Mouse (Mus musculus) brain, embryonic 14.5 days (tissue): ENCODE measurements around the gene Ryk.

Experiments
- CTCF ChIP-seq: fragments of 200-500 bp; IDR thresholded peaks from 2 replicates; pipeline ENCODE4 v1.5.1; 2012; ENCODE audit warnings: inconsistent platforms, mild to moderate bottlenecking, moderate library complexity, borderline replicate concordance; ENCODE audit not compliant: insufficient read depth, insufficient read length; ENCODE audit errors: extremely low read depth
- POLR2A ChIP-seq: fragments of 200-500 bp; IDR thresholded peaks from 2 replicates; pipeline ENCODE4 v1.6.1; 2012; ENCODE audit warnings: mild to moderate bottlenecking, inconsistent platforms, borderline replicate concordance; ENCODE audit not compliant: poor library complexity, insufficient read depth, insufficient read length, severe bottlenecking; ENCODE audit errors: extremely low read depth

DNA sequence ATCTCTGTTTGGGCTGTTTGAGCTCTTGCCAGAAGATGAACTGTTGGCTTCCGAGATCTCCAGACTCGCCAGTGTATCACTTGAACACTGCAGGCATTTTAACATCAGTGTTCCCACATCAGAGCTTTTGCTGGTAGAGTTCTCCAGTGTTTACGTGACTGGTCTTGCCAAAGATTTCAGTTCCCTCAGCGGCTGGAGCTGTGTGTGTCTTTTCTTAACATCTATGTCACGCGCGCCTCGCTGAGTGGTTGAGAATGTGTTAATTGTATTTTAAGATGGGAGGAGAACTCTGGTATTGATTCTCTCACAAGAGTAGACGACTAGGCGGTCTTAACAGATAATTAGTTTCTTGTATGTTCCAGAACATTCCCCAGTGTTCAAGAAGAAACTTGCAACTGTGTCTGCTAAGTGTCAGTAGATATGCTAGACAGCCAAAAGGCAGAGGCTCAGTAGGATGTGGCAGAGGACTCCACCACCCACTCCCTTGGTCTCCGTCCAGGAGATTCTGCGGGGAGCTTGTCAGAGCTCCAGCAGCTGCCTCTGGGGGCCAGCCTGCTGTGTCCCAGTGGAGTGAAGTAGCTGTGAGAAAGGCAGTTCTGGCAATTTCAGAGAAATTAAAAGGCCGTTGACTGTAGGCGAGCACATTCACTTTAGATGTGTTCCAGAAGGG, 29.3 kb downstream of the Ryk start:
- no peak for TF ChIP-seq CTCF
- no peak for TF ChIP-seq POLR2A
